Mouse (Mus musculus) Patski (cell line): Measurements from ENCODE around the gene Bmpr2. TPM values are rescaled to one million over a fixed set of nuclear protein-coding genes. Genes with fewer than 3 reads are reported as not detected.

ENCODE experiments used
- ATAC-seq: fragments of 100-300 bp; one replicate; pipeline ENCODE4 v1.8.0; 2021
- CTCF ChIA-PET: fragments of 350-600 bp; sonication (Branson Sonifier 250); formaldehyde crosslinking; loops from one replicate; lab custom pipeline; 2022; ENCODE audit warnings: inconsistent platforms; lab: Charles Lee
- POLR2A ChIA-PET: fragments of 350-600 bp; sonication (Branson Sonifier 250); formaldehyde crosslinking; loops from one replicate; lab custom pipeline; 2022; ENCODE audit warnings: antibody characterized with exemption, inconsistent platforms; lab: Charles Lee
- DNase-seq: peaks from one replicate; pipeline ENCODE4 v3.0.0-alpha.2; 2011; ENCODE audit warnings: low read depth, low spot score
- H3K27me3 ChIP-seq: fragments of 371-371 bp; one replicate; pipeline ENCODE4 v1.5.1; 2021
- CTCF ChIP-seq: fragments of 100-300 bp; IDR thresholded peaks from one replicate; pipeline ENCODE4 v1.5.1; 2021
- in situ Hi-C: fragments of 300-500 bp; cut with MboI; formaldehyde crosslinking; loops from 3 replicates; pipeline ENCODE4 v1.11.1; 2018; ENCODE audit warnings: low pct_unique_long_range_greater_than_20kb, mixed read lengths
- polyA plus RNA-seq: library from polyadenylated mRNA; unstranded; gene quantifications from one replicate; pipeline ENCODE4 v1.2.3, GENCODE M21; 2021

Bmpr2 gene
- polyA plus RNA-seq, 1 experiment from 2014 or later = 22.1 TPM

DNA sequence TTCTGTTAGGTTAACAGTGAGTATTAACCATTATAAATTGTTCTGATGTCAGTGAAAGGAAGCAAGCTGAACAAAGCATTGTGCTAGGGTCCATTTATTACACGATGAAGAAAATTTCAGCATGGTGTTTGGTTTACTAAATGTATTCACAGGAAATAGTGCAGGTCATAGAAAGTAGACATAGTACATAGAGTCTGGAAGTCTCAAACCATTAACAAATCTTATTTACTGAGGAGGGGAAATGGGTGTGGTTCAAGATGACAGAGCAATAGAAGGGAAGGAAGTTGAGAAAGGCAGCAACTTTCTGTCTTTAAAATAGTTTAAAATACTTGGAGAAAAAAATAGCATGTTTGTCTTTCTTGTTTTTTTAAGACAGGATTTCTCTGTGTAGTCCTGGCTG is 160.0 kb downstream of the Bmpr2 start:
- ChIA-PET CTCF (no interaction called here), POLR2A (no interaction called here)
- ATAC-seq (no peak), DNase-seq (no peak)
- no peaks in the 10 kb centered on the region for H3K27me3 ChIP-seq
- no peak for TF ChIP-seq CTCF
- in situ Hi-C loops = no loop called here

DNA sequence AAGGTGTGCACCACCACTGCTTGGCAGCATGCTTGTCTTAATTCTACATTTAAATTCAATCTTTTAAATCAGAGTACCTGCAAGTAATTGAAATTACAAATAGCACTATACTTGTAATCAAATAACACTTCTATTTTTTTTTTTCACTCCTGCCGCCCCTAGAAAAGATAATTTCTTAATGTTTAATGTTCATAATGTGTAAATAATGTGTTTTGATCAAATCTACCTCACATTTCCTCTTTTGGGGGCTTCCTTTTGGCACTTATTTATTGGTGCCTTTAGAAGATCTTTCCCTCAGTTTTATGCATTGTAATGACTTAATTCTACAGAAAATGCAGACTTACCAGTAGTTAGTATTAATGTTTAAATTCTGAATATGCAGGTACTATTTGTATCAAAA is 160.5 kb downstream of the Bmpr2 start:
- ATAC-seq (no peak), DNase-seq (no peak)
- H3K27me3 ChIP-seq = no peaks in the 10 kb centered on the region
- POLR2A ChIA-PET = no interaction called here
- TF ChIP-seq CTCF = no peak
- CTCF ChIA-PET = no interaction called here
- in situ Hi-C loops = no loop called here

DNA sequence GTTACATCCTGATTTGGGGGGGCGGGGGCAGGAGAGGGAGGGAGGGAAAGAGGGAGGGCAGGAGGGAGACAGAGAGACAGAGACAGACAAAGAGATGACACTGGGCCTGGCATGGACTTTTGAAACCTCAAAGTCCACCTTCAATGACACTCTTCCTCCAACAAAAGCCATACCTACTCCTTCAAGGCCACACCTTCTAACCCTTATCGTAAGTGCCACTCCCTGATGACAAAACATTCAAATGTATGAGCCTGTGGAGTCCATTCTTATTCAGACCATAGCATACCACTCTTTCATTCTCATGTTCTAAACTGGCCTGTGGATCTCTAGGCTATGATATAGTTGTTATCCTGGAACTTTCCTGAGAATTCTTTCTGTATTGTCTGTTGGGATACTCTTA is 161.2 kb downstream of the Bmpr2 start:
- no peaks in the 10 kb centered on the region for H3K27me3 ChIP-seq
- ChIA-PET POLR2A (no interaction called here), CTCF (no interaction called here)
- DNase-seq (no peak), ATAC-seq (no peak)
- in situ Hi-C loops = no loop called here
- TF ChIP-seq CTCF = no peak

DNA sequence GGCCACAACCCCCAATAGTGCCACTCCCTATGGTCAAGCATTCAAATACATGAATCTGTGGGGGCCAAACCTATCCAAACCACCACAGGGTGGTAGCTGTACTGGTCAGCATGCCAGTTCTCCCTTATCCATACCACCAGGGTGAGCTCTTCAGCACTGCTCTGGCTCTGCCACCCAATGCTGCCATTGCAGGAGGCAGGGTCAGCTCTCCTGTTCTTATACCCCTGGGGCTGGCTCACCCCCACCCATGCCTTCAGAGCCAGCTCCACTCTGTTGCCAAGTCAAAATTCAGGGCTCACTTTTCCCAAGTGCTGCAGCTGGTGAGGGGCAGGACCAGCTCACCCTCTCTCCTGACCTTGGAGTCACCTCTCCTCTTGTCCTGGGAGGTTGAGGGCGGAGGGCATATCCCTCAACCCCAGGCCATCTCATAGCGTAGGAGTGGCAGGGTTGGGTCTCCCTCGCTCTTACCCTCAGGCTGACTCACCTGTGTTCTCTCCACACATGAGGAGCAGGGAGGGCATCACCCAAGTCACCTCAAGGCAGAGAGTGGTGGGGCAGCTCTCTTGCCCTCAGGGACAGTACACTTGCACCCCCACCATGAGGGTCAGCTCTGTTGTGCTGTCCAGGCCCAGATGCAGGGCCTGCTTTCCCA is 162.9 kb downstream of the Bmpr2 start:
- no peaks in the 10 kb centered on the region for H3K27me3 ChIP-seq
- no peak for DNase-seq
- ChIA-PET POLR2A (interaction anchor here (0.9 kb wide), 1 partner anchor 38 kb away, joined by 3 read pairs; no protein-coding TSS in a partner anchor), CTCF (interaction anchor here (0.8 to 1.0 kb wide), 2 partner anchors 8 to 9 kb away, joined by 3 read pairs; no protein-coding TSS in a partner anchor)
- no peak for TF ChIP-seq CTCF
- no peak for ATAC-seq
- in situ Hi-C loops = no loop called here

DNA sequence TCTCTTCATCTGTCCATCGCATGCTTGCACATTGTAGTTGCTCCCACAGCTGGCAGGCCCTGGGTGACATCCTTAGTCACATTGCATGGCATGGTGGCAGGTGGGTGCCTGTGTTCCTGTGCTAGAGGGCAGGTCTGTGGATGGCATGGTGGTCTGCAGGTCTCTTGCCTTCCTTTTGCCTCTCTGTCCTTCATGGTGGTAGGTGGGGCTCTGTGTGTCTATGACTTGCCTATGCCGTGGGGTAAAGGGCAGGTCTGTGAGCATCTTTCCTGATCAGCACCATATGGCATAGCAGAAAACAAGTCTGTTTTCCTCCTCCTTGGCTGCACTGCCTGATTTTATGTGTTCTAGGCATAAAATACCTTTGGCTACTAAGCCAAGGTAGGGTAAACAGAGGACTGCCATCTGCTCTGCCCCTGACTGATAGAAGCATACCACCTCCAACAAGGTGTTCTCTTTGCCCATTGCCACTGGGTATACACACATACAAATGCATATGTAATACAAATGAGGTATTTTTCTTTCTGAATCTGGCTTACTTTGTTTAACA is 164.0 kb downstream of the Bmpr2 start:
- ATAC-seq (no peak), DNase-seq (no peak)
- TF ChIP-seq CTCF = no peak
- H3K27me3 ChIP-seq = no peaks in the 10 kb centered on the region
- POLR2A ChIA-PET = no interaction called here
- CTCF ChIA-PET = no interaction called here
- in situ Hi-C loops = no loop called here

Other genes with a start within 250 kb of the Bmpr2 start
- 0.13 TPM for gene Gm973, start 247.1 kb upstream of the Bmpr2 start, polyA plus RNA-seq
- 173 TPM for gene Sumo1, start 92.6 kb upstream of the Bmpr2 start, polyA plus RNA-seq
- 189 TPM for gene Nop58, start 78.4 kb upstream of the Bmpr2 start, polyA plus RNA-seq
- 20.7 TPM for gene Fam117b, start 149.6 kb downstream of the Bmpr2 start, polyA plus RNA-seq